Mouse (Mus musculus): ENCODE results near the gene Pdia3. TPM values are rescaled to one million over a fixed set of nuclear protein-coding genes. Genes with fewer than 3 reads are reported as not detected.
"Not testable (repeated sequence)": the region's sequence is repeated elsewhere in the genome, so short reads cannot be mapped to it uniquely, and the experiment has no call there.

The Pdia3 gene
- total RNA-seq, 1 experiment from 2014 or later: 182 TPM

GRCm38 (mm10) chr2:121468982-121469381 is 55.4 kb downstream of the Pdia3 start:
- not testable (repeated sequence) for ATAC-seq (replicated peaks; ENCODE audit: insufficient number of reproducible peaks, low FRiP score, low TSS enrichment, poor library complexity, severe bottlenecking)

GRCm38 (mm10) chr2:121472783-121473182 is 59.2 kb downstream of the Pdia3 start:
- ATAC-seq (replicated peaks; ENCODE audit: insufficient number of reproducible peaks, low FRiP score, low TSS enrichment, poor library complexity, severe bottlenecking): 0 out of 2 replicates have a peak, but pooled peaks have one; percentile 49

GRCm38 (mm10) chr2:121473301-121474179 is 60.0 kb downstream of the Pdia3 start, which contains the start of gene Mfap1b:
Gene Mfap1b, minus strand, starts transcription at chr2:121474067.
- peak; percentile 92 for ATAC-seq (replicated peaks; ENCODE audit: insufficient number of reproducible peaks, low FRiP score, low TSS enrichment, poor library complexity, severe bottlenecking)

- no peak for ATAC-seq (replicated peaks; ENCODE audit: insufficient number of reproducible peaks, low FRiP score, low TSS enrichment, poor library complexity, severe bottlenecking)
Observed at GRCm38 (mm10) chr2:121474180-121474535, 60.6 kb downstream of the Pdia3 start.

GRCm38 (mm10) chr2:121475306-121475705 is 61.7 kb downstream of the Pdia3 start:
- not testable (repeated sequence) for ATAC-seq (replicated peaks; ENCODE audit: insufficient number of reproducible peaks, low FRiP score, low TSS enrichment, poor library complexity, severe bottlenecking)

- ATAC-seq (replicated peaks; ENCODE audit: insufficient number of reproducible peaks, low FRiP score, low TSS enrichment, poor library complexity, severe bottlenecking): no peak
Observed at GRCm38 (mm10) chr2:121477491-121478266, 64.1 kb downstream of the Pdia3 start.

- peak; percentile 69 for ATAC-seq (replicated peaks; ENCODE audit: insufficient number of reproducible peaks, low FRiP score, low TSS enrichment, poor library complexity, severe bottlenecking)
Observed at GRCm38 (mm10) chr2:121480498-121480897, 66.9 kb downstream of the Pdia3 start.

- not testable (repeated sequence) for ATAC-seq (replicated peaks; ENCODE audit: insufficient number of reproducible peaks, low FRiP score, low TSS enrichment, poor library complexity, severe bottlenecking)
Observed at GRCm38 (mm10) chr2:121480916-121481315, 67.3 kb downstream of the Pdia3 start.

- no peak for ATAC-seq (replicated peaks; ENCODE audit: insufficient number of reproducible peaks, low FRiP score, low TSS enrichment, poor library complexity, severe bottlenecking)
Observed at GRCm38 (mm10) chr2:121483576-121483975, 70.0 kb downstream of the Pdia3 start.

GRCm38 (mm10) chr2:121484403-121484802 is 70.8 kb downstream of the Pdia3 start:
- ATAC-seq (replicated peaks; ENCODE audit: insufficient number of reproducible peaks, low FRiP score, low TSS enrichment, poor library complexity, severe bottlenecking): peak; percentile 52; the same call in 1 of the 2 replicates

Other genes with a start within 250 kb of the Pdia3 start
- 40.1 to 81.9 TPM (median 46.5 TPM) in 3 replicates for gene Tubgcp4, start 243.1 kb upstream of the Pdia3 start, total RNA-seq (2017)
- 25.3 to 41.6 TPM (median 34.1 TPM) in 3 replicates for gene Zscan29, start 242.7 kb upstream of the Pdia3 start, total RNA-seq (2017)
- 15.8 to 38.3 TPM (median 16.2 TPM) in 3 replicates for gene Trp53bp1, start 142.4 kb upstream of the Pdia3 start, total RNA-seq (2017)
- gene Map1a, start 124.2 kb upstream of the Pdia3 start, total RNA-seq (2017): 0.10 TPM in 1 of 3 replicates, not detected in the others
- gene Ppip5k1, start 58.4 kb upstream of the Pdia3 start, total RNA-seq (2017): 5.3 to 11.2 TPM (median 8.9 TPM) in 3 replicates
- not detected in 3 replicates for gene Ckmt1, start 56.1 kb upstream of the Pdia3 start, total RNA-seq (2017)
- gene Strc, start 26.6 kb upstream of the Pdia3 start, total RNA-seq (2017): not detected in 3 replicates
- gene Catsper2, start within 50 bp of the Pdia3 start, total RNA-seq (2017): 2.6 to 2.7 TPM in 2 of 3 replicates, not detected in the other
- 1.8 to 4.3 TPM (median 3.0 TPM) in 3 replicates for gene Ell3, start 30.5 kb downstream of the Pdia3 start, total RNA-seq (2017)
- gene Serf2, start 35.4 kb downstream of the Pdia3 start, total RNA-seq (2017): 152 to 251 TPM (median 235 TPM) in 3 replicates
- 102 to 176 TPM (median 115 TPM) in 3 replicates for gene Hypk, start 39.5 kb downstream of the Pdia3 start, total RNA-seq (2017)
- 6.2 to 6.5 TPM (median 6.3 TPM) in 3 replicates for gene Serinc4, start 43.0 kb downstream of the Pdia3 start, total RNA-seq (2017)
- 89.4 to 102 TPM (median 99.0 TPM) in 3 replicates for gene Mfap1b, start 60.3 kb downstream of the Pdia3 start, total RNA-seq (2017)
- 80.7 to 102 TPM (median 84.5 TPM) in 3 replicates for gene Mfap1a, start 92.9 kb downstream of the Pdia3 start, total RNA-seq (2017)
- gene Wdr76, start 92.9 kb downstream of the Pdia3 start, total RNA-seq (2017): 8.2 to 13.5 TPM (median 10.6 TPM) in 3 replicates